Mouse (Mus musculus): Measurements from ENCODE around the gene Sec61b.

Sec61b gene

DNA sequence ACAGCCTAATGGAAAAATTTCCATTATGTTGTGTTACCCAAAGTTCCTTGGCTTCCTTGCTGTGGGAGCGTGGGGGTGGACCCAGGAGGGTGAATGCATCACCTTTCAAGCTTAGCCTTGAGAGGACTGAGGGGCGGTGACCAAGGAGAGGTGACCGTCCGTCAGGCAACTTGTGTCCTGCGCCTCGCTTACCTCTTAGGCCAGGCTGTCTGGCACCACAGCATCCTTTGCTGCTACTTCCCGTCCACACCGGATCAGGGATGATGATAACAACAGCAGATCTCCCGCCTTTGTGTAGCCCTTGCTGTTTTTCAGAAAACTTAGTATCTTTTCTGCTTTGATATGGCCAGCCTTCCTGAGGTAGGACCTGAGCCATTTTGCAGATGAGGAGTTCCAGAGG is 6.1 kb downstream of the Sec61b start:
- 99% methylated on average over 9 of the region's 9 CpGs for WGBS

DNA sequence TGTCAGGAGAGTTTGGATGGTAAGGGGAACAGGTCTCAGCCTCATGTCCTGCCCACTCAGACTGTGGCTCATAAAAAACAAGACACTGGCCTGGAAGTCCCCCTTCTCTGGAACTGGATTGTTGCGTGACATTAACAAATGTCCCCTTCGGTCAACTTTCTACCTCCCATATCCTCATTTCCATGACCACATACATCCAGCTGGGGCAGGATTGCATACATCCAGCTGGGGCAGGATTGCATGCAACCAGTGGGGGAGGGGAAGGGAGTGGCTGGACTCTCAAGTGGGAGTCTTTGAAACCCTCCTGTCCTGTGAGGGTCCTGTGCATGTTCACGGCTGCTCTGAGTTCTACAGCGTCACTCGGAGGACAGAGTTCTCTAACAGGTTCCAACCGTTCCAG is 16.8 kb downstream of the Sec61b start:
- WGBS = 95% methylated on average over 6 of the region's 6 CpGs

DNA sequence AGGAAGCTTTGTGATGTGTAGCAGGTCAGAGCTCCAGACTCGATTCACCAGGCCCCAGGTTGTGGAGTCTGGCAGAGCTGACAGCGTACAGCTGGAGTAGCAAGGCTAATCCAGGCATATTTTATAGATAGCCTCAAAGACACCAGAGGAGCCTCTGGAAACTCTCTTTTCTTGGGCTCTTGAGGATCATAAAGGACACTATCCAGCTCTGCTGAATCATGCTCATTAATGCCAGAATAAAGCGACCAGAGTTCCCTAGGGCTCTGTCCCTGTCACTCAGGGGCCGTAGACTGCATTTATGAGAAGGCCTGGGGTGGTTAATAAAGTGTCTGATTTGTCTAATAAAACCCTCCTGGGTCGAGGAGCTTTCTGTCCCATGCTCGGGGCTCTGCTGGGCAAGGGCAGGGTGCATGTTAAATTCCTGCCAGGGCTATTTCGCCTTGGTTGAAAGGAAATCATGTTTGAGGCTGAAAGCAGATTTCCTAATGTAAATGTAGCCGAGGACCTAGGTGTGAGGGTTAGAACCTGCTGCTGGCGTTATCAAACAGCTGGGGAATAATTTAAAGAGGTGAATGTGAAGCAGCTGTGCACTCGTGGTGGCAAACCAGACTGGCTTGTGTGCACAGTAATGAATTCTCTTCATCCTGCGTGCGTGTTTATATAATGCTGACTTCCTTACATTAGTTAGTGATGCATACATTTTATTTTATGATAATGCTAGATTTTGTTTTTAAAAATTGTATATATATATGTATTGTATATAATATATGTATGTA is 18.0 kb downstream of the Sec61b start:
- 77% methylated on average over 12 of the region's 12 CpGs for WGBS

DNA sequence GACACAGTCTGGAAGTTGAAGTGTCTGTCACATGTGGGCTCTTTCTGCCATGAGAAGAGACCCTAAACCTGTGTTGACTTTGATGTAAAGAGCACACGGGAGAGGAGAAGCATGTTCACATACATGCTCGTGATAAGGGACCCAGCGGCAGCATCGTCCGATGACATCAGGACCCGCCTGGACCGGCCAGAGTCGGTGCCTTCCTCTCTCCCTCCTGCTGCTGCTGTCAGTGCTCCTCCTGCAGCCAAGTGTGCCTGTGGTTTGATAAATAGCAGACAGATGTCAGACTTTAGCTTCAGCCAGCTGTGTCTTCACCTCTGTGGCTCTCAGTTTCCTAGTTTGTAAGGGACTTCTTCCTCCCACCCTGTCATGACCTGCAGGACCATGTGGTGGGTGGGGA is 19.0 kb downstream of the Sec61b start:
- 91% methylated on average over 8 of the region's 8 CpGs for WGBS

- WGBS = 70% methylated on average over 1 of the region's 1 CpGs
Measured at GRCm38 (mm10) chr4:47494137-47494536, 19.7 kb downstream of the Sec61b start.

DNA sequence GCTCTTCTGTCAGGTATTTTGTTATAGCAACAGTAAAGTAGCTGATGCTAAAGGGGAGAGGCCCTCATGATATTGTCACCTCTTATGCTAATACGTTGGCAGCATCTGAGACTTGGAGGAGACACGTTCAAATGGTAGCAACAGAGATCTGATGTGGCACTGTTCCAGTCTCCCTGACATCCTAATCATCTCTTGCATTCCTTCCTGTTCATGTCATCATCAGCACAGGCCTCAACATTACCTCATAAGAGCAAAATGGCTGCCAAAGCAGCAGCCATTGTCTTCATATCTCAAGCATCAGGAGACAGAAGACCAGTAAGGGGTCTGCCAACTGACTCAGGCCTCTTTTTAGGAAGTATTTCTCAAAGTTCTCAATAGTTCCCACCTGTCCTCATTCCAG is 20.2 kb downstream of the Sec61b start:
- WGBS = 88% methylated on average over 2 of the region's 2 CpGs

DNA sequence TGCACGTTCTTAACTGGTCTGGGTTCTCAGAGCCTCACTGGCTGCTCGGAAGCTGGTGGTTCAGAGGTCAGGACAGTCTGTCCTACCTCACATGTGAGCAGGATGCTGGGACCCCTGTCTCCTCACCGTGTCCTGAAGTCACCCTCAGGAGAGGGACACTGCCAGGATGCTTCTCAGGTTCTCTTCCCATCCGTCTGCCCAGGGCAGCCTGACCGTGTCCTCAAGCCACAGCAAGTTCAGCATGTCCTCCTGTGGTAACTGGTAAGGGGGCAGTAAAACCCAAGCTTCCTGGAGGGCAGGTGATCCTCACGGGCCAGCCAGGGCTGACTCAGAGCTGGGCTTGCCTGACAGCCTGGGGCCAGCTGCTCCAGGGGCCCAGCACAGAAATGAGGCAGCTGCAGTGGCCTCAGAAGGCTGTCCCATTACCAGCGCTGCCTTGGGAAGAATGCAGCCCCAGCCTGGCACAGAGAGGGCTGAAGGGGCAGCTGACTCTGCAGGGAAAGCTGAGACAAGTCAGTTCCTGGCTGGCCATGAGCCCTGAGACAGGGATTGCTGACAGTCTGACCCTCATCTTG is 23.4 kb downstream of the Sec61b start:
- 85% methylated on average over 7 of the region's 7 CpGs for WGBS

GRCm38 (mm10) chr4:47499121-47499545 is 24.7 kb downstream of the Sec61b start:
- 73% methylated on average over 10 of the region's 10 CpGs for WGBS

GRCm38 (mm10) chr4:47502546-47502971 is 28.1 kb downstream of the Sec61b start:
- 24% methylated on average over 4 of the region's 4 CpGs for WGBS

- 39% methylated on average over 6 of the region's 6 CpGs for WGBS
Measured at GRCm38 (mm10) chr4:47503045-47503444, 28.6 kb downstream of the Sec61b start.

DNA sequence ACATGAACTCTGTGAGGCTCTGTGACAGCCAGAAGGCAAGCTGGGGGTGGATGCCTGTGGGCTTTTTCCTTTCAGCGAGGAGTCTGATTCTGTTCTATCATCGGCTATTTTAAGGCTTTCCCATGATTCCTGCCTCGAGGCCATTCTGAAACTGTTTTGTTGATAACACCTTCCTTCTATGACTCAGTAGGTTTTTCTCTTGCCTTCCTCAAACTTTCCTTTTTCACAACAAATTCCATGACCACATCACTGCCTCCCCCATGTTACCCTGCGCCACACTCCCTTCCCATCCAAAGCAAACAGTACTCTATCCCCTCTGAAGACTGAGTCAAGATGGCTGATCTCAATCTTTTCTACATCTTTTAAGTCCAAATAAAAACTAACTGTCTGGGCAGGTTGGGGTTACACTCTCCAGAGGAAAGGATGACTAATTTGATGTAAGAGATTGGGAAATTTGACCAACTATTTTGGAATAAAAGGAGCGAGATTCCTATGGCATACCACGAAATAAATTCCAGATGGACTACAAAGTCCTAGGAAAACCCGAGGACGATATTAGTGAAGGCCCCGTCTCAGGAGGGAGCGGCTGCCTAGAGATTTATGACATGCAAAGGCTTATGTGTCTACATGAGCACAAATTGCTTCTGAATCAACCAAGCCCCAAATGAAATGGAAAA is 30.5 kb downstream of the Sec61b start:
- 61% methylated on average over 10 of the region's 10 CpGs for WGBS

GRCm38 (mm10) chr4:47518551-47519181 is 44.2 kb downstream of the Sec61b start:
- 36% methylated on average over 12 of the region's 12 CpGs for WGBS

GRCm38 (mm10) chr4:47520076-47520475 is 45.6 kb downstream of the Sec61b start:
- WGBS = 80% methylated on average over 4 of the region's 4 CpGs

- 76% methylated on average over 6 of the region's 6 CpGs for WGBS
Measured at GRCm38 (mm10) chr4:47521884-47522605, 47.6 kb downstream of the Sec61b start.

- WGBS = 98% methylated on average over 4 of the region's 4 CpGs
Measured at GRCm38 (mm10) chr4:47529866-47530265, 55.4 kb downstream of the Sec61b start.
